Mouse (Mus musculus) C2C12 (cell line): ENCODE results near the gene Nup133. TPM values are rescaled to one million over a fixed set of nuclear protein-coding genes. Genes with fewer than 3 reads are reported as not detected.
A peak's percentile ranks its signal among the peaks of the same experiment; 100 is the strongest.

Source experiments
- H3K27me3 ChIP-seq: one replicate; pipeline ENCODE4 v1.6.1; 2011; ENCODE audit not compliant: control insufficient read depth, insufficient read depth, insufficient read length
- H3K36me3 ChIP-seq: one replicate; pipeline ENCODE4 v1.6.1; 2011; ENCODE audit not compliant: control insufficient read depth, insufficient read depth
- H3K4me3 ChIP-seq: one replicate; pipeline ENCODE4 v1.5.1; 2011; ENCODE audit warnings: mild to moderate bottlenecking, control low read depth; ENCODE audit not compliant: poor library complexity, insufficient read depth, severe bottlenecking
- H3K79me2 ChIP-seq: one replicate; pipeline ENCODE4 v1.6.1; 2011; ENCODE audit not compliant: control insufficient read depth, insufficient read depth
- H3K79me3 ChIP-seq: one replicate; pipeline ENCODE4 v1.6.1; 2011; ENCODE audit warnings: low read depth, control low read depth
- H3ac ChIP-seq: one replicate; pipeline ENCODE3; 2011; ENCODE audit warnings: low read depth; ENCODE audit not compliant: control insufficient read depth, insufficient read length
- CEBPB ChIP-seq: IDR thresholded peaks from one replicate; pipeline ENCODE4 v1.6.1; 2011; ENCODE audit warnings: low read depth, mild to moderate bottlenecking, control low read depth, moderate library complexity
- CTCF ChIP-seq: IDR thresholded peaks from one replicate; pipeline ENCODE4 v1.5.1; 2011; ENCODE audit not compliant: control insufficient read depth, insufficient read depth, insufficient read length
- FOSL1 ChIP-seq: IDR thresholded peaks from one replicate; pipeline ENCODE4 v1.8.0; 2011; ENCODE audit warnings: mild to moderate bottlenecking, low read length; ENCODE audit not compliant: poor library complexity, insufficient read depth, severe bottlenecking
- MAX ChIP-seq: IDR thresholded peaks from one replicate; pipeline ENCODE4 v1.6.1; 2011; ENCODE audit warnings: mild to moderate bottlenecking, control low read depth
- MYOD1 ChIP-seq: IDR thresholded peaks from one replicate; pipeline ENCODE4 v1.6.1; 2011; ENCODE audit warnings: low read depth; ENCODE audit not compliant: control insufficient read depth, insufficient read length
- MYOG ChIP-seq: IDR thresholded peaks from one replicate; pipeline ENCODE4 v1.6.1; 2011; ENCODE audit not compliant: control insufficient read depth, insufficient read length; ENCODE audit errors: extremely low read depth
- USF1 ChIP-seq: IDR thresholded peaks from one replicate; pipeline ENCODE4 v1.6.1; 2011; ENCODE audit warnings: low read depth, mild to moderate bottlenecking, control low read depth, moderate library complexity
- polyA plus RNA-seq: library from polyadenylated mRNA; unstranded; fragments of >200 nt; fragmentation: generic; extraction: Trizol; gene quantifications from one replicate; pipeline ENCODE4 v1.2.1, GENCODE M21; 2012; ENCODE audit warnings: missing spikeins

Nup133 gene
- polyA plus RNA-seq, 1 experiment, result 19.7 TPM

DNA sequence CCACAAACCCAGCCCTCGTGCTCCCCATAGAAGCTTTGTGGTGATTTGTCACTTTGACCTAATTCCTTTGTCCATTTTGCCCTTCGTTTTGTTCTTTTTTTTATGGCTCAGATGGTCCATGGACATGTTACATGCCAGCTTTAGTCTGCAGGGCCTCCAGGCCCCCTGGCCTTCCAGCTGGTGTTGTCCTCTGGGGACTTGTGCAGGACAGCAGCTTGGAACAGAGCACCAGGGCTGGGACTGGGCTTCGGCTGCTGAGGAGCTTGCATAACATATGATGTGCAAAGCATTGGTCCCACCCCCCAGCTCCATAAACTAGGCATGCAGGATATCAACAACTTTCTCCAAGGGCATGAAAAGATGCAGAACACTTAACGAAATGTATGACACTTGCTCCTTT, 59.3 kb downstream of the Nup133 start:
- Histone ChIP-seq H3K36me3 (no peaks in the 10 kb centered on the region), H3ac (no peak overlapping the region), H3K4me3 (no peak overlapping the region), H3K79me3 (no peaks in the 10 kb centered on the region), H3K79me2 (no peaks in the 10 kb centered on the region), H3K27me3 (peaks cover 21% of the 10 kb centered on the region)
- TF ChIP-seq MAX (no peak), CEBPB (no peak), CTCF (no peak), MYOG (no peak), FOSL1 (no peak), MYOD1 (no peak), USF1 (no peak)

DNA sequence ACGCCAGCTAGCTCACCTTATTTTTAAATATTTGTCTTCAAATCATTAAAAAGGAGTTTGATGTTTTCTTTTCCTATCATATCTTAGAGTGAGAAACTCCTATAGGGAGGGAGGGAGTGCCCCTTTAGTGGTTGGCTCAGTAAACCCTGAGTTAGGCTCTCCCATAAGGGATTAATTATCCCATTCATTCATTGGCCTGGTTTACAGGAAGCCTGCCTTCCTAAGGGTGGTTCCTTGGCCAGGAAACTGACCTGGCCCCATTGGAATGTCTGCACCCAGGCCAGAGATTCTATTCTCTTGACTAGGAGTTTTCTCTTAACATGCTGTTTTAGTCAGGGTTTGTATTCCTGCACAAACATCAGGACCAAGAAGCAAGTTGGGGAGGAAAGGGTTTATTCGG, 61.1 kb downstream of the Nup133 start:
- Histone ChIP-seq H3K4me3 (no peak overlapping the region), H3K36me3 (no peaks in the 10 kb centered on the region), H3K79me3 (no peaks in the 10 kb centered on the region), H3K79me2 (no peaks in the 10 kb centered on the region), H3ac (no peak overlapping the region), H3K27me3 (peaks cover 11% of the 10 kb centered on the region)
- no peak for TF ChIP-seq MYOD1
- TF ChIP-seq MYOG, result no peak
- no peak for TF ChIP-seq CEBPB

DNA sequence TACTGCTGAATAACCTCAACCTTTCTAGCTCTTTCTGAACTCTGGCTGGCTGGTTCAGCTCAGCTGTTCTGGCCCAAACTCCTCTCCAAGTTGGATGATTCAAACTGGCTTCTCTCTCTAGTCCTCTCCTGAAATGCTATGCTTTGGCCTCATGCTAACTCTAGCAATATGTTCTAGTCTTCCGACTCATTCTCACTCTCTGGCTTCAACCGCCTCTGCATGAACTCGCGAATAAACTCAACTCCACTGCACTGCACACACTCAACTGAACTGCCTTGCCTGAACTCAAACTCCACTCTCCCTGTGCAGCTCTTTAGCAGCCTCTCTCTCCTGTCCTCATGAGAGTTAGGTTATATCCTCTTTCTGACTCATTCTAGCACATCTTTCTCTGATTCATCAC, 61.9 kb downstream of the Nup133 start:
- peaks cover 5% of the 10 kb centered on the region for H3K27me3 ChIP-seq
- H3K4me3 ChIP-seq, result no peak overlapping the region
- no peak overlapping the region for H3ac ChIP-seq
- no peaks in the 10 kb centered on the region for H3K79me3 ChIP-seq
- H3K36me3 ChIP-seq, result no peaks in the 10 kb centered on the region
- TF ChIP-seq MYOD1, result no peak
- no peak for TF ChIP-seq CTCF
- no peak for TF ChIP-seq USF1
- no peak for TF ChIP-seq MAX
- no peak for TF ChIP-seq FOSL1
- TF ChIP-seq CEBPB, result no peak
- no peak for TF ChIP-seq MYOG
- no peaks in the 10 kb centered on the region for H3K79me2 ChIP-seq

DNA sequence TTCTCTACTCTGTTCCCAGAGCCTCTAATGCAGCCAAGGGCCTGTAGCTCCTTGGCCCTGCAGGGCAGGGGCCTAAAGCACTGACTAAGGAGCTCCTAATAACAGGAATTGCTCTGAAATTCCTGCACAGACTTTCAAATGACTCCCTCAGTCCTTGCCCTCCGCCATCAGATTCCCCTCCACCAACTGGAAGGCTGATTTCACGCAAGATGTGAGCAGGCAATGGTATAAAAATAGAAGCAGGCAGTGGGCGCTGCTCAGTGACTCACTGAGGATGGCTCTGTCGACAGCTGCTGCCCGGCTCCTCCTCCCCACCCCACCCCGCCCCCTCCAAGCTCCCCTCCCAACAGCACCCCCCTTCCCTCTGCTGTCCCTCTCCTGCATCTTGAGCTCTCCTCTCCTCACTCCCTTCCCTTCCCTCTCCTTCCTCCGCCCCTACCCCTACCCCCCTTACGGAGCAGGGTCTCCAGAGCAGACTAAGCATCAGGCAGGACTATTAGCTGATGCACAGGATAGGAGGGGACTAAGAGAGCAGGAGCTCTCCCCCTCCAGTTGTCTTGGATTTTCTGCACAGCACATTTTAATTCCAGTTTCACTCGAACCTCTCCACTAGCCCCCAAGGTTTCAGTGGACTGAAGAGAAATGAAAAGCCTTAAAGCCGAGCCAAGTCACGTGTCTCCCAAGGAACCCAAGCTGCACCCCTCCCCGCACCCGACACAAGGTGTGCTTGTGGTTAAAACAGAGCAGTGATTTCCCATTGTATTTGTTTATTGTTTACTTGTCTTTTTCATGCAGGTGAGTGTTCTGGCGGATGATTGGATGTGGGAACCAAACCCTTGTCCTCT, 64.1 kb downstream of the Nup133 start:
- no peaks in the 10 kb centered on the region for H3K36me3 ChIP-seq
- H3K4me3 ChIP-seq, result no peak overlapping the region
- no peaks in the 10 kb centered on the region for H3K79me2 ChIP-seq
- H3K79me3 ChIP-seq, result no peaks in the 10 kb centered on the region
- H3K27me3 ChIP-seq, result no peaks in the 10 kb centered on the region
- TF ChIP-seq CTCF, result no peak
- peak; percentile 78 for TF ChIP-seq MYOD1
- H3ac ChIP-seq, result no peak overlapping the region

DNA sequence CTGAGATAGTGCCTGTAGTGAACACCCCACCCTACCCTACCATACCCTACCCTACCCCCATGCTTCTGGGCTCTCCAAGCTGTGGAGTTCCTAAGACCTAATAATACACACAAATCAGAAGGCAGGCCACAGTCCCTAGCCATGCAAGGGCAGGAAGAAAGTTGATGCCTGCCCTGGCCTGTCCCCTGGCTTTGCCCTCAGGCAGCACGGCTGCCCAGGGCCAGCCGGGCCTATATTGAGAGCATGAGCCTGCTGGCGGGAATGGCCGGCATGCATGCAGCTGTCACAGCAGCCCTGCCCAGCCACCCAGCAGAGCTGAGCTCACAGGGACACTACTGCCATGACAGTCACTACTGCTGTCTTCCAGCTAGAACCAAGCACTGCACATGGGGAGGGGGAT, 66.0 kb downstream of the Nup133 start:
- H3K27me3 ChIP-seq, result no peaks in the 10 kb centered on the region
- no peak for TF ChIP-seq FOSL1
- TF ChIP-seq MAX, result no peak
- TF ChIP-seq USF1, result no peak
- no peak for TF ChIP-seq MYOG
- no peak for TF ChIP-seq CTCF
- peak; percentile 11 for TF ChIP-seq MYOD1

DNA sequence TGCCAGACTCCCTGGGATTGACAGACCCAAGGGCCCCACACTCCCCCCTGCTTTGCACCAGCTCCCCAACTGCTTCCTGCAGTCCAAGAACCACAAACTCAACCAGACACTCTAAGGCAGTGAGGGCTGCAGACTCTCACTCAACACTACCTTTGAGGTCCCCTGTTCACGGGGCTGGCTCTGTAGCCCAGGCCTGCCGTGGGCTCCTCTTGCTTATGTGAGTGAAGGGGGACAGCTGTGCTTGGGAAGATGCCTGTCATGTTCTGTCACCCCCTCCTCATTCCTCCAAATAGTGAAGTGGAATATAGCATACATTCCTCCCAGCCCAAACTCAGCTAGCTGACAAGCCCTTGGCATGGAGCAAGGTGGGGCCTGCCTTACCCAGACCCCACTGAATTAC, 66.7 kb downstream of the Nup133 start:
- no peaks in the 10 kb centered on the region for H3K27me3 ChIP-seq
- H3K4me3 ChIP-seq, result no peak overlapping the region
- TF ChIP-seq CTCF, result no peak
- no peak for TF ChIP-seq FOSL1
- TF ChIP-seq CEBPB, result no peak
- no peak for TF ChIP-seq MYOG
- TF ChIP-seq USF1, result no peak
- no peak for TF ChIP-seq MYOD1
- no peak for TF ChIP-seq MAX
- no peaks in the 10 kb centered on the region for H3K36me3 ChIP-seq
- no peaks in the 10 kb centered on the region for H3K79me3 ChIP-seq
- no peaks in the 10 kb centered on the region for H3K79me2 ChIP-seq
- H3ac ChIP-seq, result no peak overlapping the region

More for the DNA sequence above, 66.0 kb downstream of the Nup133 start:
- H3ac ChIP-seq, result no peak overlapping the region
- H3K36me3 ChIP-seq, result no peaks in the 10 kb centered on the region
- H3K79me2 ChIP-seq, result no peaks in the 10 kb centered on the region
- H3K79me3 ChIP-seq, result no peaks in the 10 kb centered on the region
- H3K4me3 ChIP-seq, result no peak overlapping the region

DNA sequence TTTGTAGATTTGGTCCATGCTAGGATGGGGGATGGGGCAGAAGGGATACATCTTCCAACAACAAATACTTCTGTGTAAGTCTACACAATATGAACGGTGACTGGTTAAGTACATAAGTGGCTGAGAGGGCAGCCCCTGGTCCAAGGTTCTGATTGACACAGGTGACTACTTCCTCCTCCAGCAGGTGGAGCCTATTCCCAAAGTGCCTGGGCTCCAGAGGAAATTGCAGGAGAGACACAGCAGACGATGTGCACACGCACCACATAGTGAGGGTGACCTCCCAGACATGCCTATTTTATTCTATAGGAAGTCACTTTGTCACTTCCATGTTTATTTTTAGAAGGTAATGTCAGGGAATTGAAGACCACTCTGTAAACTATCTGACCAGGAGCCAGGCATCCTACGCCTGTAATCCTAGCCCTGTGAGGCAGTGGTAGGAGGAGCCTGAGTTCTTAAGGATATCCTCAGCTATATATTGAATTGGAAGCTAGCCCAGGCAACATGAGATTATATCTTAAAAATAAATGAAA, 68.2 kb downstream of the Nup133 start:
- H3K4me3 ChIP-seq, result no peak overlapping the region
- H3K36me3 ChIP-seq, result no peaks in the 10 kb centered on the region
- H3K27me3 ChIP-seq, result no peaks in the 10 kb centered on the region
- TF ChIP-seq MAX (no peak), CTCF (no peak), MYOG (no peak), CEBPB (no peak)
- no peaks in the 10 kb centered on the region for H3K79me3 ChIP-seq
- H3ac ChIP-seq, result no peak overlapping the region
- H3K79me2 ChIP-seq, result no peaks in the 10 kb centered on the region
